Mouse (Mus musculus) frontal cortex, postnatal 14 days (tissue): ENCODE results near the gene Ccng1.

ENCODE experiments used
- DNase-seq, 2 experiments: peaks; one replicate each; pipeline ENCODE4 v3.0.0; 2022; ENCODE audit warnings: low spot score in 2 of 2

The Ccng1 gene

DNA sequence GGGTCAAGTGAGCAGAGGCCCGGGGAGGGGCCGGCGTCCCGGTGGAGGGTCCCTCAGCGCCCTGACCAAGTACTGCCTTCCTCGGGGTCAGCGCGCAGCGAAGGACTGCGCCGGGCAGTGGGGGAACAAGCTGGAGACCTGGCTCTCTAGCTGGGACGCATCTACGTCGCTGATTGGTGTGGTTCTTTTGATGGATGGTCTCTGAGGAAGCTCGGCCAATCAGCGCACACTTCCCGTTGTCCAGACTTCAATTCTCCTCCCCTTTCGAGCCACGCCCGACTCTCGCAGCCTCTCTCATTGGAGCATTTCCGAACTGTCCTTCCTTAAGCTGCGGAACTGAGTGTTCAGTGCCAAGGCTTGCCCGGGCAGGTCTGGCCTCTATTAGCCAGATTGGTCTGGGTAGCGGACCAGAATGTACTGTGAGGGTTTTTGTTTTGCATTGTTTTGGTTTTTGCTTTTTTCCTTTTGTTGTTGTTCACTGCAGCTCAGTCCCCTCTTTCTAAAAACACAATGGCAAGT, at the start of gene Ccng1:
Gene Ccng1, minus strand, starts transcription at position 203 of the 519 bp plus-strand sequence.
- DNase-seq = peak; percentile 84 to 91

- no peak for DNase-seq
Observed at GRCm38 (mm10) chr11:40790307-40790706, 35.2 kb upstream of the Ccng1 start.

GRCm38 (mm10) chr11:40789701-40790100, 34.6 kb upstream of the Ccng1 start:
- DNase-seq = no peak

DNA sequence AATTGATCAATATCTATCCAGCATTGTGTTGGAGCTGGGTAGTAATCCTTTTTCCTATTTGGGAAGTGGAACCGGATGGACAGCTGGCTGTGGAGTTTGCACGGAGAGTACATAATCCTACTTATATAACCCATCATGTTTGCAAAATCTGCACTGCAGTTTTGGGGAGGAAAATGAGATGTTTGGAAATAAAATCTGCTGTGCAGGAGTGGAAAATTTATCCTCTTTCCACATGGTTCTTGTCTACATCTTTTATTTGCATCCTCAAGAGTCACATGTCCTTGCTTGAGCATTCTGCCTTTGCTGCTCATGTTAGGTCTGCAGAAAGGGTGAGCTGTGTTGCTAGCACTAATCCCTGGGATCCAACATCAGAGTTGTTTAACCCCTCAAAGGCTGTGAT, 31.8 kb upstream of the Ccng1 start:
- no peak for DNase-seq

DNA sequence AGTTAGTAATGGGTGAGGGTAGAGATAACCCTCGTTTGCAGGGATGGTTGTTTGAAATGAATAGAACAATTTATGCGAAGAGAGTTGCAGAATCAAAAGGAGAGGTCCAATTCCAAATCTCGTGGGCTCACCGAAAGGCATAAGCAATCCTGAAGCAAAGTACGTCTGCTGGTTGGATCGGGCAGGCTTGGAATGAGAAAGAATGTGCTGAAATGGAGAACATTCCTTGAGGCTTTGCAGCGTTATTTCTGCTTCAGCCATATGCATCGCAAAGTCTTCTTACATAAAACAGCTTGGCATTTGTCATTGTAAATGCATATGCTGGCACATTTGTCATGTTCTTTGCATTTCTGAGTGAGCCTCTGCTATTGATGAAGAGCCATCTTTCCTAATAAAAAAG, 29.2 kb upstream of the Ccng1 start:
- peak; percentile 21 to 22 for DNase-seq

- DNase-seq = no peak
Observed at GRCm38 (mm10) chr11:40783346-40783745, 28.2 kb upstream of the Ccng1 start.

DNA sequence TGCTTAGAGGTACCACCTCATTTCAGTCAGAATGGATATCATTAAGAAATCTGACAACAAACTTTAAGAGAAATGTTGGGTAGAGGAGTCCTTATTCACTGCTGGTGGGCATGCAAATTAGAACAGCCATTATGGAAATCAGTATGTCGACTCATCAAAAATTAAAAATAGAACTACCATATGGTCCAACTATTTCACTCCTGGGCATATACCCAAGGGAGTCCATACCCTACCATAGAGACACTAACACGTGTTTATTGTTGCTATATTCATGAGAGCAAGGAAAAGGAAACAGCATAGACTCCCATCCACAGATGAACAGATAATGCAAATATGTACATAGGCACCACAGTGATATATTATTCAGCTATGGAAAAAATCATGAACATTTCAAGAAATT, 26.7 kb upstream of the Ccng1 start:
- no peak for DNase-seq

DNA sequence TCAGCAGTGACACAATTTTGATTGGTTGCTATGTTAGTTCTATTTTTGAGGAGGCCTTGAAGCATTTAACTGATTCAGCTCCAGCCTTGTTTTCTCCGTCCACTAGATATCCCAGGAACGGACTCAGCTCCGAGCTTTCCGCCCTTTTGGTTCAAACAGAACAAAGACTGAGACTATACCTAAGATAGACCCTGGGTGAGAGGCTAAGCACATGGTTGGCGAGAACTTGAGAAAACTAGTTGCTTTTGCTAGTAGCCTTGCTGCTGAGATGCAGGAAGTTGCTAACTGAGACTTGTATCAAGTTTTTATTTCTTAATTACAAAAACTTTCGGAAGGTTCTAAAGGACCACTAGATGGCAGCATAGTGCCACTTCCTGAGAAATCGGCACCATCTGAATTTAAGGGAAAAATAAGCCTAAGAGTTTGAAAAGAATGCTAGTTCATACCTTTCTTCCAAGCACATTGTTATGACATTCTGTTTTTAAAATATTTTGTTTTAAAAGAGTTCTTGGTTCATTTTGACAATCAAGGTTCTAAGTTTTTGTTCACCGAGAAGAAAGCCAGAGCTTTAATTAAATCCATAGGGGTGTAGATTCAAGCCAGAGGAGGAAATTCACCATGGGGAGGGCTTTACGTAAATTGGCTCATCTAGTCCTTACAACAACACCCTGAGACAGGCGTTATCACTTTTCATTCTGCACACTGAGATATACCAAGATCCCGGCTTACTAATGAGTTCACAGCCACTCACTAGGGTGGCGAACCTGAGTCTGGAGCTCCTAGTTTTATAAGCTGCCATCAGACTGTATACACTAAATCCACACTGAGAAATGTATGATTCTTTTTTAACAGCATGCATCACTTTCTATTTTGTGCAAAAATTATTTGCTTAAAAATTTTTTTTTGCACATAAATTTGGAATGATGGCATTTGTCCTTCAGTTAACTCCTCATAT, 20.5 kb upstream of the Ccng1 start:
- DNase-seq = no peak

DNA sequence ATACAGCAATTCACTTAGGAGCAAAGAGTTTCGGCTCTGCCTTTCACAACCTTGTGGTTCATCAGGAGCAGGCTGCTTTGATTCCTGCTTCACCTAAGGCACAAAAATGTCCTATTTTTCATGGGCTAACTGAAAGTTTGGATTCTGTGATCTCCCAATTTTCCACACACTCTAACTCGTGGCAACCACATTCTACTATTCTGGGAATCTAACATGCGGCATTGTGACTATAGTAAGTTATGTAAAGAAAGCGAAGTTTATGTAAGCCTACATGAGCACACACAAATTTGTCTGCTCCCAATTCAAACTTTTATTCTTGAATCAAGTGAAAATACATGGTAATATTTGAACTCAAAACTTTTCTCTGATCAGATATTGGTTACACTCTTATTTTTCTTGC, 9.6 kb upstream of the Ccng1 start:
- DNase-seq = no peak

DNA sequence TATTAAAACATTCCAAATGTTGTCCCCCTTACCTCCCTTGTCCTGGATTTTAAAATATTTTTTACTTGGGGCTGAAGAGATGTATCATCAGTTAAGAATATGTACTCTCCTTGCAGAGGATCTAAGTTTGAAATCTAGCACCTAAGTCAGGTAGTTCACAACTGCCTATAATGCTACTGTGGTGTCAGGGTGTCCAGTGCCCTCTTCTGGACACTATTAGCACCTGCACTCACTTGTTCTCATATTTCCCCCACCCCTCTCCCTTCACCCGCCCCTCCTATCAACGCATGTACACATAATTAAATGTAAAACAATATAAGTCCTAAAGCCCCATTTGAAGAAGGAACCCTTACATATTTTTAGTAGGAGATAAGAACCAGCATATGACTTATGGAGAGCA, 8.3 kb upstream of the Ccng1 start:
- no peak for DNase-seq

DNA sequence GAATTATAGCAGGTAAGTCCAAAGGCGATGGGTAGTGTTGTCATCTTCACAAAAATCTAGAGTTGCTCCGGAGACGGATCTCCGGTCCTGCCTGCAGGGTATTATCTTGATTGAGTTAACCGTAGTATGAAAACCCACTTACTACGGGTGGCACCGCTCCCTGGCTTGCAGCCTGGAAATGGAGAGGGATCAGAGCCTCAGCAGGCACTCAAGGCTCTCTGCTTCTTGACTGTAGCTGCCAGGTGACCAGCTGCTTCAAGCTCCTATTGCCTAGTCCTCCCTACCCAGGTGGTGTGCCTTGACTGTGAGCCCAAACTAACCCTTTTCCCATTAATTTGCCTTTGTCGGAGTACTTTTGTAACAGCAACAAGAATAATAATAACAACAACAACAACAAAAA, 4.8 kb upstream of the Ccng1 start:
- DNase-seq = no peak

DNA sequence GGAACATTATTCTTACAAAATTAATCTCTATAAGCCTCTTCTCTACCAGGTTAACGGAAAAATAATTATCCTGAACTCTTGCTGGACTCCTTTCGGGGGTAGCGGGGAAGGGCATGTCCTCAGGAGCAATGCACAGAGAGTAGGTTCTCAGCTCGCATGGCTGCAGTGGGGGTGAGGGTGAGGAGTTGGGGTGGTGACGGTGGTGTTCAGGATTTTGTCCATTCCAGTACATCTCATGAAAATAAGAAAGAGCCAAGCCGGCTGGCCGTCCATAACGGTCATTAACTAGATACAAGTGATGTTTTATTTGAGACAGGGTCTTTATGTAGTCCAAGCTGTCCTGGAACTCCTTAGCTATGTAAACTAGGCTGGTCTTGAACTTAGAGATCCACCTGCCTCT, 857 bp upstream of the Ccng1 start:
- DNase-seq = no peak

DNA sequence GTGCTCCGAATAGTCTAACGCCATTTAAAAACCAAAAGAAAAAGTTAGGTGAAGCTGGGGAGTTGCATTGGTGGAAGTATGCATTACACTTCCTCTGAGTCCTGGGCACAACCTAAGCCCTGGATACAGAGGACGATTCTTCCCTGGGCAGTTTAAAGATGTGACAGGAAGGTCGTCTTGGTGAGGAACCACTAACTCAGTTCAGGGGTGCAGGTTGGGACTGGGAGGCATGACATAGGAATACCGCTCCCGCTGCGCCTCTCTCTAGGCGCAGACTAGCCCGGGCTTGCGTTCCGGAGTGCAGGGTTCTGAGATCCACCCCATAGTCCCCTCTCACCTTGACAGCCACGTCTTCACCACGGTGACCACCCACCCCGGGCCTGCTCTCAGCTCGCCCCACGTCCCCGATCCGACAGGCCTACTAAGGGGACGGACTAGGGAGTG, 425 bp downstream of the Ccng1 start:
- peak in 1 of 2 experiments; percentile 8 for DNase-seq

DNA sequence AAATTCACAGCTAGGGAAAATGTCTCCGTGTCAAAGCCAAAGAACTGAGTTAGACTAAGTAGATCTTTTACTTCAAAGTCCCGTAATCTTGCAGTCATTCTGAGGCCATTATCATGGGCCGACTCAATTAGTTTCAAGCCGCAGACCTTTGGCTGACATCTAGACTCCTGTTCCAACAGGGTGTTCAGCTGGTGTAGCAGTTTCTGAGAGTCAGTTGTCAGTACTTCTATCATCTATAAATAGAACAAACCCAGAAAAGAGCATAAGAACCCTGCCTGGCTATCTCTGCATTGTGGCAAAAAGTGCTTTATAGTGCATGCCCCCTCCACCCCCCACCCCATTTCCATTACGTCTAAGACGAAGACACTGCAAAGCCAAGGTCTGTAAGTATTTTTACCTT, 1.3 kb downstream of the Ccng1 start:
- DNase-seq = no peak

DNA sequence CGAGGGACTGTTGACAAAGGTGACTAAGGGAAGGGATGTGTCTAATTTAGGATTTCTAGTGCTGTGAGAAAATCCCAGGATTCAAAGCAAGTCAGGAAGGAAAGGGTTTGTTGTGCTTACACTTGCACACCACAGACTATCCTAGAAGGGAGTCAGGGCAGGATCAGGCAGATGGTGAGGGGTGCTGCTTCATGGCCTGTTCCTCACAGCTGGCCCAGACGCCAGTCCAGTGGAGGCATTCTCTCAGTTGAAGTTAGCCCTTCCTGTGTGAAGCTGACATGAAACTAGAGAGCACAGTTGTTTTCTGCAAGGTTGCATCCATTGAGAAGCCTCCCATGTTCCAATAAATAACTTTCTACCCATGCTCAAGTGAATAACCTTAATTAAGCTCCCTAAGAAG, 7.4 kb downstream of the Ccng1 start:
- no peak for DNase-seq

- DNase-seq = no peak
Observed at GRCm38 (mm10) chr11:40746361-40746760, 8.8 kb downstream of the Ccng1 start.

DNA sequence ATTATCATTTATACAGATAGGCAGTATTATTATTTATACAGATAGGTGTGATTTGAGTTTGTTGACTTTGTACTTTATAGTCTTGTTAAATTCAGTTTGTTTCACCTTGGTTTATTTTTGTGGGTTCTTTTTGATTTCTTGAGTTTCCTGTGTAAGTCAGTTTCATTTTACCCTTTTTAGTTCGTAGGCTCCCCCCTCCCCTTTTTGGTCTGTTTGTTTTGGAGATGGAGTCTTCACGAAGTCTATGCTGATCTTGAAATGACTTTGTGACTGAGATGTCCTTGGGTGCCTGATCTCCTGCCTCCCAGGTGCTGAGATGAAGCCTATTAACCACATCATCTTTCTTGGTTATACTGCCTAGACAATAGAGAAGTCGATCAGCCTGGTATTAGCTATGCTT, 10.8 kb downstream of the Ccng1 start:
- no peak for DNase-seq

- no peak for DNase-seq
Observed at GRCm38 (mm10) chr11:40741605-40742262, 13.4 kb downstream of the Ccng1 start.

GRCm38 (mm10) chr11:40737369-40737768, 17.7 kb downstream of the Ccng1 start:
- no peak for DNase-seq

DNA sequence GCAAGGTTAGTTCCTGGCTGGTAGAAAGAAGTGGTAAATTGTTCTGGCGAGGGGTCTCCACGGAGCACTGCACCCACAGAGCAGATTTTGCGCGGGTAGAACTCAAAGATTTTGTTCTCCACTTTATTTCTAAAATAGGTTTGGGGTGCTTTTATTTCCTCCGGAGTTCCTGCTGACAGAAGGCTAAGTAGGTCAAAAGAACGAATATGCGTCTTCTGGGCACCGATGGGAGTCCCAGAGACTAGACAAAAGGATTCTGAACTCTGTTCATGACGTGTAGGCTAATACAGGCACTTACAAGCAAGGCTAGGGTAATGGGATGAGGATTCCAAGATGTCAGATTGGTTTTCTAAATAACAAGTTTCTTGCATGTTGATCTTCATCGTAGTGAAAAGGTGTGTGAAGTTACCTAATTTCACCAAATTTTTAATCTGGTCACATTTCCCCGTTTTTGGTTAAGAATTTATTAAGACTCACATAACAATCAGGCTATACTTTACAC, 20.8 kb downstream of the Ccng1 start:
- no peak for DNase-seq

DNA sequence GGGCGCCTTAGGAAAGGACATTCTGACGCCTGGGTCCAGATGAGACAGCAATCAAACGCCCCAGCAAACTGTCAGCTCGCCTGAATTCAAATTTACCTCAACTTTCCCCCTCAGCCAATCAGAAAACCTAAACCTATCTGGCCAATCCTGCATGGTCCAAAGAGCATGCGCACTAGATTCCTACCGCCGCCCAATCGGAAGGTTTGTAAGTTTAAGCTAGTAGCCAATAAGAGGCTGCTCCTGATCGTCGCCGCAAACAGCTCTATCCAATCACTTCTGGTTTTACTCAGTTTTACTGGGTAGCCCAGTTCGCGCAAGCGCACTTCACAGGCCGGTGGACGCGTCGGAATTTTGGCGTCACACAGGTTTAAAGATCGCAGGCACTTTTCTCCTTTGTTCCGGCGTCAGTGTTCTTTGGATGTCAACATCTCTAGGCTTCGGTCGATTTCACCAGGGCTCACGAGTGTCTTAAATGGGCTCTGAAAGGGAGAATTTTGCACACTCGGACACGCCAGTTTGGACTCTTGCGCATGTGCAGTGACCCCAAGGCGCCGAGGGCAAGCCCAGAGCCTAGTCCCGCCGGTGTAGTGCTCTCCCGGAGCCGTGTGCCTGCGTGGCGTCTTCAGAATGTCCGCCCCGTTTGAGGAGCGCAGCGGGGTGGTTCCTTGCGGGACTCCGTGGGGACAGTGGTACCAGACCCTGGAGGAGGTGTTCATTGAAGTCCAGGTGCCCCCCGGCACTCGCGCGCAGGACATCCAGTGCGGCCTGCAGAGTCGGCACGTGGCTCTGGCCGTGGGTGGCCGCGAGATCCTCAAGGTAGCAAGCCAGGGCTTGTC, 21.6 kb downstream of the Ccng1 start, which contains the start of the genes Hmmr and Nudcd2:
Gene Hmmr, minus strand, starts transcription at position 84 of the 836 bp plus-strand sequence.
Gene Nudcd2, plus strand, starts transcription at position 329 of the 836 bp plus-strand sequence.
- peak; percentile 92 to 96 for DNase-seq

DNA sequence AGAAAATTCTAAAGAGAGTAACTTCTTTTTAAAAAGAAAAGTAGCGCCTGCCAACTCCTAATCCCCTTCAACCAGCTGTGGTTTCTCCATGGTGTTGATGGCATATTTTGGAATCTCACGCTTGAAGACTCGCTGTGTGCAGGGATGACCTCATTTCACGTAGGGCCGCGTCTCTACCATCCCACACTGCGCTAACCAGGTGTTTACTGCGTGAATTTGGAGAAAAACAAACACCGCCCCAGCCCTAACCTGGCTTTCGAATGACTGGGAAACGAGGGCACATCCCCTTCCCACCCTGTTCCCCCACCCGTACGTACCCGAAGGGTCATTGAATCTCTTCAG, 22.1 kb downstream of the Ccng1 start:
- DNase-seq = no peak
